Mouse (Mus musculus): ENCODE measurements at regions not wholly inside any gene's neighbourhood (a gene's known extent, or its start where the extent isn't known, plus 50 kb on each side); places are given as distances from the start of the nearest gene placed in this dataset.
A peak's percentile ranks its signal among the peaks of the same experiment; 100 is the strongest.

DNA sequence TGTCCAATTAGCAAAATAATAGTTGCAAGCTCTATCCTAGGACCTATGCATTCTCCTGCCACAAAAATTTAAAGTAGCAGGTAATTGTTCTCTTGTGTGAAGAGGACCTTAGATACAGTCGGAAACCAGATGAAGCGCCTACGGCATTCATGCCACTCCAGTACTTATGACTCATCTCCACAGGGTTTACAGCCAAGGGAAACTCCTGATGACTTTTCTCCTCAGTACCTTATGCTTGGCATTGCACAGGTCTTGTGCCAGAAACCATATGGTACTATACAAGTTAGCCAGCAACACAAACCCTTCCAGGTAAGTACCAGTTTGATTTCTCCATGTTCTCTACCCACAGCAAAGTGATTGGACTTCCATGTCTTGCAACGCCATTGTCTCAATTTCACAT lies 606.3 kb upstream of the Dmac1 start:
- WGBS, result 91% methylated on average over 4 of the region's 4 CpGs
- Histone ChIP-seq H3K27ac (no peak overlapping the region), H3K9me3 (replicated peaks) (no peaks in the 10 kb centered on the region), H3K27me3 (no peaks in the 10 kb centered on the region), H3K4me1 (no peaks in the 10 kb centered on the region), H3K36me3 (no peaks in the 10 kb centered on the region), H3K4me2 (no peak overlapping the region), H3K4me3 (replicated peaks) (no peak overlapping the region), H3K9ac (no peak overlapping the region)
- no peak for ATAC-seq (replicated peaks; ENCODE audit: low FRiP score)

DNA sequence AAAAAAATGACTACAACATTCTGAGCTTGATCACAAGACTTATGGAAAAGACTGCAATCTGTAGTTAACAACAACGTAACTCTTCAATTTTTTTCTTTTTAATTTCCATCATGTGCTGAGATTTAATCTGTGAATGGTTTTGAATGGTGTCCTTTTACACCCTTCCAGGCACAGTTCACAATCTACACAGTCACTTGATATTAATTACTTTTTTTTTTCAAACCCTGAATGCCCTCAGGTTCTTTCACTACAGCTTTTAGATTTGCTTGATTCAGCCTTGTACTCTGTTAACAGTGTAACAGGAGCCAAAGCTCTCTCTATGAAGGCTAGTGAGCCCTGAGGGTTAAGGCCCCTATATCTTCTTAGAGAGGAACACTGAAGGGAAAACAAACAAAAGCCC lies 591.7 kb upstream of the Dmac1 start:
- H3K4me1 ChIP-seq, result no peaks in the 10 kb centered on the region
- H3K36me3 ChIP-seq, result no peaks in the 10 kb centered on the region
- no peaks in the 10 kb centered on the region for H3K27me3 ChIP-seq
- no peak overlapping the region for H3K9ac ChIP-seq
- WGBS, result 64% methylated on average over 1 of the region's 1 CpGs
- no peak overlapping the region for H3K27ac ChIP-seq
- H3K9me3 ChIP-seq (replicated peaks), result no peaks in the 10 kb centered on the region
- no peak for ATAC-seq (replicated peaks; ENCODE audit: low FRiP score)
- H3K4me2 ChIP-seq, result no peak overlapping the region
- no peak overlapping the region for H3K4me3 ChIP-seq (replicated peaks)

GRCm38 (mm10) chr4:75861076-75861475 lies 583.0 kb upstream of the Dmac1 start:
- Histone ChIP-seq H3K36me3 (no peaks in the 10 kb centered on the region), H3K9me3 (replicated peaks) (no peaks in the 10 kb centered on the region), H3K4me3 (replicated peaks) (no peak overlapping the region), H3K4me1 (no peaks in the 10 kb centered on the region), H3K9ac (no peak overlapping the region), H3K4me2 (no peak overlapping the region), H3K27me3 (no peaks in the 10 kb centered on the region), H3K27ac (no peak overlapping the region)
- WGBS, result 78% methylated on average over 2 of the region's 2 CpGs
- no peak for ATAC-seq (replicated peaks; ENCODE audit: low FRiP score)

- Histone ChIP-seq H3K27ac (no peak overlapping the region), H3K36me3 (no peaks in the 10 kb centered on the region), H3K9me3 (replicated peaks) (no peaks in the 10 kb centered on the region), H3K4me1 (no peaks in the 10 kb centered on the region), H3K4me2 (no peak overlapping the region), H3K9ac (no peak overlapping the region), H3K27me3 (no peaks in the 10 kb centered on the region), H3K4me3 (replicated peaks) (no peak overlapping the region)
- 85% methylated on average over 2 of the region's 2 CpGs for WGBS
- ATAC-seq (replicated peaks; ENCODE audit: low FRiP score), result no peak
Measured at GRCm38 (mm10) chr4:75857769-75858408, 579.8 kb upstream of the Dmac1 start.

GRCm38 (mm10) chr4:75855688-75856296 lies 577.7 kb upstream of the Dmac1 start:
- Histone ChIP-seq H3K4me3 (replicated peaks) (no peak overlapping the region), H3K4me1 (no peaks in the 10 kb centered on the region), H3K9me3 (replicated peaks) (no peaks in the 10 kb centered on the region), H3K9ac (no peak overlapping the region), H3K27me3 (no peaks in the 10 kb centered on the region), H3K27ac (no peak overlapping the region), H3K4me2 (no peak overlapping the region), H3K36me3 (no peaks in the 10 kb centered on the region)
- ATAC-seq (replicated peaks; ENCODE audit: low FRiP score), result peak; percentile 40; the same call in 1 of the 2 replicates
- 13% methylated on average over 6 of the region's 6 CpGs for WGBS

DNA sequence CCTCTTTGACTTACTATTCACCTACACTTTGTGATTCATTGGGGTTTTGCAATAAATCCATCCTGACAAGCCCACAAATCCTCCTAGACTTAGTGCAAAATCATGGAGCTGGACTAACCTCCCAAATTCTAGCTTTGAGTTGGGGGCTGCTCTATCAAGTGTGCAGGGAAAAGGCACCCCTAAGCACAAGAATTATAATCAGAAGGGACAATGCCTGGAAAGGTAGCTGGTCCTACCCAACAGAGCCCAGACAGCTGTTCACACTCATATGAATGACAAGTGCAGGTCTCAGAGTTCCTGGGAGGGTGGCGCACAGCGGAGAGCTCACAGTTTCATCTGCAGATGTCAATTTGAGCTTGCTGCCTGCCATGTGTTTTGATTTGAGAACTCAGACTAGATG lies 572.2 kb upstream of the Dmac1 start:
- Histone ChIP-seq H3K27me3 (no peaks in the 10 kb centered on the region), H3K4me3 (replicated peaks) (no peak overlapping the region), H3K4me2 (no peak overlapping the region), H3K27ac (no peak overlapping the region), H3K36me3 (no peaks in the 10 kb centered on the region), H3K4me1 (peaks cover 3% of the 10 kb centered on the region; the same call in 1 of the 2 replicates), H3K9me3 (replicated peaks) (no peaks in the 10 kb centered on the region), H3K9ac (no peak overlapping the region)
- 49% methylated on average over 2 of the region's 2 CpGs for WGBS
- ATAC-seq (replicated peaks; ENCODE audit: low FRiP score), result peak; percentile 61

- WGBS, result 72% methylated on average over 6 of the region's 6 CpGs
- Histone ChIP-seq H3K36me3 (no peaks in the 10 kb centered on the region), H3K4me3 (replicated peaks) (no peak overlapping the region), H3K9me3 (replicated peaks) (no peaks in the 10 kb centered on the region), H3K9ac (no peak overlapping the region), H3K27me3 (no peaks in the 10 kb centered on the region), H3K4me2 (no peak overlapping the region), H3K27ac (no peak overlapping the region), H3K4me1 (peaks cover 3% of the 10 kb centered on the region; the same call in 1 of the 2 replicates)
- no peak for ATAC-seq (replicated peaks; ENCODE audit: low FRiP score)
Measured at GRCm38 (mm10) chr4:75847675-75848385, 569.7 kb upstream of the Dmac1 start.

DNA sequence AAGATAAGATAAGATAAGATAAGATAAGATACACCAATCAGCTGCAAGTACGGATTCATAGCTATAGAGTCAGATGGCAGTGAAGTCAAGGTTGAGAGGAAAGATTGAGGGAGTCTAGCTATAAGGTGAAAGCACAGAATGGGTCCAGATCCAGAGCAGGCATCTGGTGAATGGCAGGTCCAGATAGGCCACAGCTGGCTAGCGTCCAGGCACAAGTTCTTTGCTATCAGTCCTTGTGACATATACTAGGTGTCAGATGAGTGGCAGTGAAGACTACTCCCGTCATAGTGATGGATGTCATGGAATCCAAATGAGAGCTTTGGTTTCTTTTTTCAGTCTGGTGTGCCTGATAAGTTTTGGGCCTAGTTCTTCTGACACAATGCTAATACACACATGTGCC lies 566.9 kb upstream of the Dmac1 start:
- Histone ChIP-seq H3K4me1 (no peaks in the 10 kb centered on the region; the same call in 1 of the 2 replicates), H3K4me2 (no peak overlapping the region), H3K27me3 (no peaks in the 10 kb centered on the region), H3K27ac (no peak overlapping the region), H3K9ac (no peak overlapping the region), H3K4me3 (replicated peaks) (no peak overlapping the region), H3K9me3 (replicated peaks) (no peaks in the 10 kb centered on the region), H3K36me3 (no peaks in the 10 kb centered on the region)
- ATAC-seq (replicated peaks; ENCODE audit: low FRiP score), result no peak
- WGBS, result 80% methylated on average over 3 of the region's 3 CpGs

DNA sequence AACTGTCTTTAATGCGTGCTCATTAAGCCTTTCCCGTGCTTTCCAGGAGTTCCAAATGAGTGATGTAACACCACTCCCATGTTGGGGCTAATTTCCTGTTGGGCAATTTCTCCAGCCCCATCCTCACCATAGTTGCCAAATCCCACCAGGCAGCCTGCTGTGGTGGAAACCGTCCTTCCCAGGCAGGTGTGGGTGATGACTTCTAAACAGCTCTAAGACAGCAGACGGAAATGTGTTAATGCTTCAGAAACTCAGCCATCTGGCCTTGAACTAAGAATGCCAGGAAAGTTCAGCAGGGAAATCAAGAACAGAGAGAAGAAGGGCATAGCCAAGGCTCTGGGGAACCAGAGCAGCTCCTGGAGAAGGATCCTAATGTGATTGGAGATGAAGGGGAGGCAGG lies 560.5 kb upstream of the Dmac1 start:
- H3K9ac ChIP-seq, result no peak overlapping the region
- H3K27me3 ChIP-seq, result no peaks in the 10 kb centered on the region
- ATAC-seq (replicated peaks; ENCODE audit: low FRiP score), result no peak
- no peak overlapping the region for H3K4me2 ChIP-seq
- whole genome bisulfite sequencing, result 52% methylated on average over 4 of the region's 4 CpGs
- H3K27ac ChIP-seq, result no peak overlapping the region
- H3K9me3 ChIP-seq (replicated peaks), result no peaks in the 10 kb centered on the region
- no peaks in the 10 kb centered on the region for H3K36me3 ChIP-seq
- no peaks in the 10 kb centered on the region for H3K4me1 ChIP-seq
- no peak overlapping the region for H3K4me3 ChIP-seq (replicated peaks)

- H3K4me1 ChIP-seq, result no peaks in the 10 kb centered on the region
- no peaks in the 10 kb centered on the region for H3K9me3 ChIP-seq (replicated peaks)
- no peak overlapping the region for H3K27ac ChIP-seq
- ATAC-seq (replicated peaks; ENCODE audit: low FRiP score), result no peak
- H3K27me3 ChIP-seq, result no peaks in the 10 kb centered on the region
- H3K4me2 ChIP-seq, result no peak overlapping the region
- H3K36me3 ChIP-seq, result no peaks in the 10 kb centered on the region
- WGBS, result 51% methylated on average over 3 of the region's 3 CpGs
- H3K4me3 ChIP-seq (replicated peaks), result no peak overlapping the region
- H3K9ac ChIP-seq, result no peak overlapping the region
Measured at GRCm38 (mm10) chr4:75827082-75827711, 549.1 kb upstream of the Dmac1 start.

- no peaks in the 10 kb centered on the region for H3K9me3 ChIP-seq (replicated peaks)
- 64% methylated on average over 2 of the region's 2 CpGs for WGBS
- no peaks in the 10 kb centered on the region for H3K27me3 ChIP-seq
- no peak overlapping the region for H3K27ac ChIP-seq
- H3K36me3 ChIP-seq, result no peaks in the 10 kb centered on the region
- no peak for ATAC-seq (replicated peaks; ENCODE audit: low FRiP score)
- no peak overlapping the region for H3K4me2 ChIP-seq
- no peaks in the 10 kb centered on the region for H3K4me1 ChIP-seq
- H3K4me3 ChIP-seq (replicated peaks), result no peak overlapping the region
- no peak overlapping the region for H3K9ac ChIP-seq
Measured at GRCm38 (mm10) chr4:75819193-75819603, 541.1 kb upstream of the Dmac1 start.

DNA sequence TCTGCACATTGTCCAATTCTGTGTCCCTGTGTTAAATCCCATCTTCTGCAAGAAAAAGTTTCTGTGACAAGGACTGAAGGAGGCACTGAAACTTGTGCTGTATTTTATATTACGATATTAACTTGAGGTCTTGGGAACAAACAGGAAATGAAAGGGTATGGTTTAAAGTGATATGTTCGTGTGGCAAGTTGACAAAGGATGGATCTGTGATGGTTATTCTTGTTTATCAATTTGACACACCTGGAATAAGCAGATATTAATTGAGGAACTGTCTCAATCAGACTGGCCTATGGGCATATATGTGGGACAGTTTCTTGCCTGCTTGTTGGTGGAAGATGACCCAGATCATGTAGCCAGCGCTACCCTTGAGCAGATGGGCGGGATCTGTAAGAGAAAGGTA lies 537.9 kb upstream of the Dmac1 start:
- Histone ChIP-seq H3K4me3 (replicated peaks) (no peak overlapping the region), H3K4me2 (no peak overlapping the region), H3K27me3 (no peaks in the 10 kb centered on the region), H3K9ac (no peak overlapping the region), H3K9me3 (replicated peaks) (no peaks in the 10 kb centered on the region), H3K36me3 (no peaks in the 10 kb centered on the region), H3K27ac (no peak overlapping the region), H3K4me1 (no peaks in the 10 kb centered on the region)
- no peak for ATAC-seq (replicated peaks; ENCODE audit: low FRiP score)
- 92% methylated on average over 4 of the region's 4 CpGs for WGBS

Measured in kidney, embryonic 15.5 days (tissue).